Mouse (Mus musculus): ENCODE results near the gene Ntn1.

The Ntn1 gene

GRCm38 (mm10) chr11:68330398-68331116 is 70.1 kb downstream of the Ntn1 start:
- no peak for DNase-seq (ENCODE audit: low spot score)

DNA sequence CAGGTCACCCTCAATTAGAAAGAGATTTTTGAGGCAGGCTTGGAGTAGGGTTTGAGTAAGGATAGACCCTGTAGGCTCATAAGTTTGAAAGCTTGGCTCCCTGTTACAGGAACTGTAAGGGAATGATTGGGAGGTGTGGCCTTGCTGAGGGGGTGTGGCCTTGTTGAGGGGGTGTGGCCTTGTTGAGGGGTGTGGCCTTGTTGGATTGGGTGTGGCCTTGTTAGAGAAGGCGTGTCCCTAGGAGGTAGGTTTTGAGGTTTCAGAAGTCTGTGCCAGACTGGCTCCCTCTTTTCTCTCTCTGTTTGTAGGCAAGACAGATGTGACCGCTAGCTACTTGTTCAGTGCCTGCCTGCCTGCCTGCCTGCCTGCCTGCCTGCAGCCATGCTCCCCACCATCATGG is 75.8 kb downstream of the Ntn1 start:
- DNase-seq (ENCODE audit: low spot score): no peak

GRCm38 (mm10) chr11:68321417-68321816 is 79.2 kb downstream of the Ntn1 start:
- no peak for DNase-seq (ENCODE audit: low spot score)

- DNase-seq (ENCODE audit: low spot score): no peak
Measured at GRCm38 (mm10) chr11:68315551-68316130, 85.0 kb downstream of the Ntn1 start.

- DNase-seq (ENCODE audit: low spot score): no peak
Measured at GRCm38 (mm10) chr11:68313861-68314260, 86.8 kb downstream of the Ntn1 start.

GRCm38 (mm10) chr11:68313065-68313464 is 87.6 kb downstream of the Ntn1 start:
- DNase-seq (ENCODE audit: low spot score): no peak

GRCm38 (mm10) chr11:68308911-68309580 is 91.6 kb downstream of the Ntn1 start:
- DNase-seq (ENCODE audit: low spot score): no peak

- no peak for DNase-seq (ENCODE audit: low spot score)
Measured at GRCm38 (mm10) chr11:68305997-68306396, 94.6 kb downstream of the Ntn1 start.

DNA sequence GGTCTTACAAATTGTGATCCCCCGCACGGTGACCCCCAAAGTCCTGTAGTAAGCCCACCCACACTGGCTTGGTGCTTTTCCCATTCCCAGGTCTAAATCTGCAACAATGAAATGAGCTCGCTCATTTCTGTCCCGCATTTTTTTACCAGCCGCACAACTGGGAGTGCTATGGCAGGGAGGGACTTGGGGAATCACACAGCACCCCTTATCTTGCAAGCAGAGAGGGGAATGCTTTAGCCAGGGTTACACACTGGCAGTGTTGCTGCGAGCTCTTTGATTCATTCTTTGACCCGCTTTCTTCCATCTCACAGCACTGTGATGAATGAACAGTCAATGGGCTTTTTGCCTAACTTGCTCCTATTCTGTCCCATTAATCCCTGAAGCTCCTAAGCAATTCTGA is 98.3 kb downstream of the Ntn1 start:
- no peak for DNase-seq (ENCODE audit: low spot score)

DNA sequence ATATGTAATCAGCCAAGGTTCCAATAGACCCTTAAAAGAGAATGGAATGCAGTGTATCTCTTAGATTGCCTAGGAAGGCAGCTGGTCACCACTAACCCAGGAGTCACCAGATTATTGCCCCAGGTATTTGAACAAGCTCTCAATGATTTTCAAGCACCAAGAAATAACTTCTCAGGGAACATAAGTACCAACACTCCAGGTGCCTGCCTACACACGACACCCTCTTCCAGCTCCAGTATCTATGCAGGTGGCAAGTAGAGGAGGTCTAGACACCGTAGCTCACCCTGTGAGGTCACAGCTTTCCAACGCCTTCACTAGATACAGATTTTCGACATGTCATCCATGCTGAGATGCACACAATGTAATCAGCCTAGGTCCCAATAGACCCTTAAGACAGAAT is 99.0 kb downstream of the Ntn1 start:
- DNase-seq (ENCODE audit: low spot score): no peak

DNA sequence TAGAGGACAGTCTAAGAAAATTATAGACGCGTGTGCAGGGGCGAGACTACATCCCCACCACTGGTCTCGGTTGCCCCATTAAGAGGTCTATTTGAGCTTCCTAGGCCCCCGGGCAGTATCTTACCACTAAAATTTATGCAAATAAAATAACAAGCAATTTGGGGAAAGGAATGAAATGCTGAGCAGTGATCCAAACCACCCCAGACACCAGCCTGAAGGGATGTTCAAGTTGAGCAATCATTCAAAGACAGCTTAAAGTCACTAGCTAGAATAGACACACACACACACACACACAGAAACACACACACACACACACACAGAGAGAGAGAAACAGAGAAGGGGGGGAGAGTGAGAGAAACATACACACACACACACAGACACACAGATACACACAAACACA is 105.1 kb downstream of the Ntn1 start:
- no peak for DNase-seq (ENCODE audit: low spot score)

DNA sequence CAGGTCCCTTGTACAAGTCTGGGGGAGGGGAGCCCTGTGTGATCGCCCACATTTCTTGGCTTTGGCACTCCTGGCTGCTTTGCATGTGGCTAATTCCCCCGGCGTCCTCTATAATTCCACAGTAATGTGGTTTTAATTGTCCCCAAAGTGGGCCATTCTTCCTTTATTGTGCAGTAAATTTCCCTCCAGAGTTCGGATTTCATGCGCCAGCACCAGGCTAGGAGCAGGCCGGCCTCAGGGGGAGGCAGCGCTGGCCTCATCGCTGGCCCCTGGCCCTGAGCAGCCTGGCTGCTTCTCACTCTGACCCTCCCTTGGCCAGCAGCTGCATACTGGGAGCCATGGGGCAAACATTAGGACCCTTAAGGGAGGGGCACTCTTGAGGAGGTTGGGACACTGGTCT is 110.0 kb downstream of the Ntn1 start:
- DNase-seq (ENCODE audit: low spot score): no peak

- DNase-seq (ENCODE audit: low spot score): no peak
Measured at GRCm38 (mm10) chr11:68287331-68287730, 113.3 kb downstream of the Ntn1 start.

DNA sequence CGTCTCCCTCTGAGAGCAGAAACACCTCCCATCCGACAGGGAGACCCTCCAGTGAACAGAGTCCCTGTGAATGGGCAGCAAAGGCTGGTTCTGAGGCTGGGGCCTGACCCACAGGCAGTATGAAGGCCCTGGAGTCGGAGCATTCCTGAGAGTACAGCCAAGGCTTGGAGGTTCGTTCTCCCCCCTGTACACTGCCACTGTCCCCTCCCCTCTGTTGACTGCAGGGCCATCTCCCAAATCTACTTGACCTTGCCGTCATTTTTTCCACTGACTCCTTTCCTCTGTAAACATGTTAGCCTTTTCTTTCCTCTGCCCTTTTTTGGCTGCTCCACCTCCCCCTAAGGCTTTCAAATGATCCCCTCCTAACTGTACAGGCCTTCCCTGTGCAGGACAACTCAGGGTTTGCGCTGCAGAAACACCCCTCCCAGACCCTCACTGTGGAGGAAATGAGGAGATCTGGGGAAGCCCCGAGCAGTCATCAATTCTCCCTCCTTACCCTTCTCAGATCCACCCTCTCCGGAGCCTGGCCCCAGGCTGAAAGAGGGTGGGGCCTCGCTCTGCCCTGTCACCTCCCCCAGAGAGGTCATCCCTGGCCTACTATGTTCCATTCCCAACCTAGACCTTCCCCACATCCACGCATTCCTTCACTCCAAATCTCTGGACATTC is 114.3 kb downstream of the Ntn1 start:
- no peak for DNase-seq (ENCODE audit: low spot score)

DNA sequence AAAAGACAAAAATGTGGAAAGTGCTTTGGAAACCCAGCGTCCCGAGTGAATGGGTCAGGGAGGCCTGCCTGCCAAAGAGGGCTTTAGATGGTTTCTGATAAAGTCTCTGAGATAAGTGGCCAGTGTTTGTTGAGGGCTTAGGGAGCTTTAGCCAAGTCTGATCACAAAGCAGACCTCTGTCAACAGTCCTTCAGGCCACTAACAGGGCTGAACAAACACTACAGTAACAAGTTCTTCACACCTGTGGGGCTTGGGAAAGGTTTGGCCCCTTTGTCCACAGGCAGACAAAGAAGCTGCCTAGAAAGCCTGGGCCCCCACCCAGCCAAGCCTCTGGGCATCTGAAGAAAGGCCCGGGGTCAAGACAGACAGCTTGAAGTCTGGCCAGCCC is 114.9 kb downstream of the Ntn1 start:
- DNase-seq (ENCODE audit: low spot score): no peak

GRCm38 (mm10) chr11:68280001-68280510 is 120.6 kb downstream of the Ntn1 start:
- DNase-seq (ENCODE audit: low spot score): no peak

DNA sequence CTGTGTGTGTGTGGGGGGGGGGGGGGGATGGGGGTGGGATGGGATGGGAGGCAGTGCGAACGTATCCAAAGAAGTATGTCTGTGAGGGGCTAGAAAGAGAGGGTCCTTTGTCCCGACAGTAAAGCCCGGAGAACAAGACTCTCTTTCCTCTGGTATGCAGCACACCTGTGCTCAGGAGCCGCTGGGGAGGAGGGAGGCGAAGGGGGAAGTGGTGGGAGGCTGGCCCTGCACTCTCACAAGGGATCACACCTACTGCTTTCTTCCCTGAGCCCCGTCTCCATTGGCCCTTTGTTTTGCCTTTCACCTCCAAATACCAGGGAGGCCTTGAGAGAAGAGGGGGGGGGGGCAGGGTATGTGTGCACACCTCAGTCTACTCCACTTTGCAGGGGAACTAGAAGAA is 123.7 kb downstream of the Ntn1 start:
- DNase-seq (ENCODE audit: low spot score): no peak

GRCm38 (mm10) chr11:68274331-68274811 is 126.3 kb downstream of the Ntn1 start:
- DNase-seq (ENCODE audit: low spot score): peak; percentile 54

GRCm38 (mm10) chr11:68273855-68274254 is 126.8 kb downstream of the Ntn1 start:
- DNase-seq (ENCODE audit: low spot score): no peak

DNA sequence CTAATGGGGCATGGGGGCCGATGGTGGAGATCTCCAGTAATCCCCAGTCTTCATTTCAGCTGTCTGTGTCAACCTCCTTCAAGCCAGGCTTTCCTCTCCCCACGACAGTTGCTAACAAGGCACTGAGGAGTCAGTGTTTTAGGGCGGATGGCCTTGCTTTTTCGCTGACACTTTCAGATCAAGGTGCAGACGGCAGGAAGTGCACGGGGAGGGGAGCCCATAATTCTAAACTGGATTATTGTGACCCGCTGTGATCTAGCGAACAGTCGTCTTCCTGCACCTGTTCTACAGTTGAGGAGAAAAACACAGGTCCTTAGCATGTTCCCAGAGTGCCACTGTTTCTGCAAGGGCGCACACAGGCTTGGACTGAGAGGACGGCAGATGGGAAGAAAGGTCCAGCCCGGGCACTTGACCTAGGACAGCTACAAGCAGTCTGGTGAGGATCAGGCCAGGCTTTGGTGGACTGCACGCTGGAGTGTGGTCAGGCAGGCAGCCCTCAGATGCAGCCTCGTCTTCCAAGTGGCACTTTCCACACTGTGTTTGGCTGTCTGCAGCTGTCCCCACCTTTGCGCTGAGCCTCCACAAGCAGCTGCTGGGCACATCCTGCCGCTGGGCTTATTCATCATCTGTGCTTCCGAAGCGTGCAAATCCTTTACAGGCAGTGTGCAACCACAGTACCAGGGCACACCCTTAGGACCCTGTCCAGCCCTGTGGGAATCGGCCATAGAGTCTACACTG is 129.7 kb downstream of the Ntn1 start:
- no peak for DNase-seq (ENCODE audit: low spot score)

DNA sequence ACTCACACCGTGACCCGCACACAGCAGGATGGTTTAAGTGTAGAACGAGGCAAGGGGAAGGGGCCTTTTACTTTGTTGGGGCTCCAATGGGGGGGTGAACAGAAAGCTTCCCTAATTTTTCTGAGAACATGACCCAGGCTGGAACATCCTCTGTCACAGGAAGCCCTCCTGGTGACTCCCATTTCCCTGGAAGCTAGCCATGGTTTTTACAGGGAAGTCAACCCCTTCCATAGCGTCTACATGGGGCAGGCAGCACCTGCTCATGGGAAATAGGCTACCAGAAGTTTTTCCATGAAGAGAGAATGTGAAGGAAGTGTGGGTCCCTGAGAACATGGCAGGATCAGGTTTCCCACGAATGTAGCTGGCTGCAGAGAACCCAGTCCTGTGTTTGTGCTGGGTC is 136.3 kb downstream of the Ntn1 start:
- DNase-seq (ENCODE audit: low spot score): no peak

GRCm38 (mm10) chr11:68263100-68263499 is 137.5 kb downstream of the Ntn1 start:
- no peak for DNase-seq (ENCODE audit: low spot score)
